Mouse (Mus musculus): ENCODE measurements around the gene Papln. TPM values are rescaled to one million over a fixed set of nuclear protein-coding genes. Genes with fewer than 3 reads are reported as not detected.

Gene Papln
- polyA plus RNA-seq, 1 experiment, result 11.7 TPM

DNA sequence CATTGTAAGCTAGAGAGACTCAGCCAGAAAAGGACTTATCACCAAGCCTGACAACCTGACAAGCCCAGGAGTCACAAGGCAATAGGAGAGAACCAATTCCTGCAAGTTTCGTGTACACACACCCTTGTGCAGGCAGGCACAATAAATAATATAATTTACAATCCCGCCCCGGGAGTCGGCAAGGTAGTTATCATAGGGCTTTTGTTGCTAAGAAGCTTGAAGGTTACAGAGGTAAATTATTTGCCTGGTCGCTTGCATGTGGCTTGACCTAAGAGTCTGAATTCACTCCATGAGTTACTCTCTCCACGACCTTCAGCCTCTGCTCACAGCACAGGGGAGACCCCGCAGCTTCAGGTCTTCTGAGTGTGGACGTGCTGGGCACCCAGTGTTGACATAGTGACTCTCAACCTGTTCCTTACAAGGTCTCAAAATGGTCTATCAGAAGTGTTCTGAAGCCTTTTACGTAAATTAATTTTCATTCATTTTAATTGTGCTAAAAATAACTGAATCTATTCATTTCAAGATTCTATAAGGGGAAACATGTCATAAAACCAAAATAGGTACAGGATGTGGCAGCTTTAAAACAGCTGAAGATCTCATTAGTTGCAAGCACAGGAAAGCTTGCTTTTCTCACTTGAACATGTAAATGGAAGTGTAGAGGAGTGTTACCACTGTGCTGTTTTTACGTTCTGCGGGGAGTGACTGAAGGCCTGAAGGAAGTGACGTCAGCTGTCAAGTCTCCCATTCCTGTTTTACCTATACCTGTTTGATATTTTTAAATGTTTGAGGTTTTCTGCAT, 36.7 kb upstream of the Papln start:
- Histone ChIP-seq H3K4me1 (ENCODE audit: control insufficient read depth, insufficient read depth, insufficient read length, low read length) (no peaks in the 10 kb centered on the region), H3K4me3 (ENCODE audit: low read depth, low read length) (no peak overlapping the region), H3K27ac (ENCODE audit: insufficient read depth, low read depth, low read length) (no peak overlapping the region), H3K27me3 (ENCODE audit: control insufficient read depth, insufficient read depth, low read length) (no peaks in the 10 kb centered on the region), H3K36me3 (ENCODE audit: control insufficient read depth, insufficient read depth, low read length) (peaks cover 78% of the 10 kb centered on the region)
- TF ChIP-seq POLR2A (IDR thresholded peaks at IDR 0.05; ENCODE audit: low read depth, low read length), result no peak
- TF ChIP-seq CTCF (IDR thresholded peaks at IDR 0.05; ENCODE audit: extremely low read depth, insufficient read length, insufficient replicate concordance, low read depth, low read length), result no peak
- WGBS, result 68% methylated on average over 12 of the region's 12 CpGs

DNA sequence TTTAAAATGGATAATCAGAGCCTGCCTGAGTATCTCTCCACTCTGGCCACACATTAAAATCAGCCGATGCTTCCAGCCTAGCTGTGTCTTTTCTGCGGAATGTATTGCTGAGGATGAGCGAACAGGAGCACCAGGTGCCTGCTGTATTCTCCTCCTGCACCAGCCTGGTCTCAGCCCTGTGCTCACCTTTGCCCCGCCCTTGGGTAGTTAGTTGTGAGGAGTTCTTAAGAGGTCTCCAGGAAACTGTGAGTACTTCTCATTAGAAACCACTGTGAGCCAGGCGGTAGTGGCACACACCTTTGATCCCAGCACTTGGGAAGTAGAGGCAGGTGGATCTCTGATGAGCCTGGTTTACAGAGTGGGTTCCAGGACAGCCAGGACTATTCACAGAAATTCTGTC, 31.2 kb upstream of the Papln start:
- Histone ChIP-seq H3K27ac (ENCODE audit: insufficient read depth, low read depth, low read length) (no peak overlapping the region), H3K27me3 (ENCODE audit: control insufficient read depth, insufficient read depth, low read length) (no peaks in the 10 kb centered on the region), H3K4me3 (ENCODE audit: low read depth, low read length) (no peak overlapping the region), H3K4me1 (ENCODE audit: control insufficient read depth, insufficient read depth, insufficient read length, low read length) (no peaks in the 10 kb centered on the region), H3K36me3 (ENCODE audit: control insufficient read depth, insufficient read depth, low read length) (peaks cover 79% of the 10 kb centered on the region)
- WGBS, result 85% methylated on average over 5 of the region's 5 CpGs
- TF ChIP-seq CTCF (IDR thresholded peaks at IDR 0.05; ENCODE audit: extremely low read depth, insufficient read length, insufficient replicate concordance, low read depth, low read length) (no peak), POLR2A (IDR thresholded peaks at IDR 0.05; ENCODE audit: low read depth, low read length) (no peak)

DNA sequence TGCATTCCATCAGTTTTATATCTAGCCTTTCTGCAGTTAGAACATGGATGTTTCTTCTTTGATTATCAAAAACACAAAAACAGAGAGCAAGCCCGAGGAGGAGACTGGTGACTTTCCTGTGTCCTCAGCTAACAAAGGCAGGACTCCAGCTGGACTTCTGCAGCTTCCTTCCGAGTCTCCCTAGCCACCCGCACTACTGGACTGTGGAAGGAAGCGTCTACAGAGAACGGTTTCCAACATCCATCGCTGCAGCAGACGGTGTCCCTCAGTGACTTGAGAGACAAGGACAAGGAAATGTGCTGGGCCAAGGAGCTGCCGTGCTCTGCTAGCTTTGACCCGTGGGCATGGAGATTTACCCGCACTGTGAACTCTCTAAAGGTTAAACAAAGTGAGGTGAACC, 29.4 kb upstream of the Papln start:
- peaks cover 65% of the 10 kb centered on the region for H3K36me3 ChIP-seq (ENCODE audit: control insufficient read depth, insufficient read depth, low read length)
- no peak for TF ChIP-seq CTCF (IDR thresholded peaks at IDR 0.05; ENCODE audit: extremely low read depth, insufficient read length, insufficient replicate concordance, low read depth, low read length)
- no peak for TF ChIP-seq POLR2A (IDR thresholded peaks at IDR 0.05; ENCODE audit: low read depth, low read length)
- H3K4me1 ChIP-seq (ENCODE audit: control insufficient read depth, insufficient read depth, insufficient read length, low read length), result no peaks in the 10 kb centered on the region
- H3K4me3 ChIP-seq (ENCODE audit: low read depth, low read length), result no peak overlapping the region
- 79% methylated on average over 10 of the region's 10 CpGs for WGBS
- H3K27ac ChIP-seq (ENCODE audit: insufficient read depth, low read depth, low read length), result no peak overlapping the region
- no peaks in the 10 kb centered on the region for H3K27me3 ChIP-seq (ENCODE audit: control insufficient read depth, insufficient read depth, low read length)

DNA sequence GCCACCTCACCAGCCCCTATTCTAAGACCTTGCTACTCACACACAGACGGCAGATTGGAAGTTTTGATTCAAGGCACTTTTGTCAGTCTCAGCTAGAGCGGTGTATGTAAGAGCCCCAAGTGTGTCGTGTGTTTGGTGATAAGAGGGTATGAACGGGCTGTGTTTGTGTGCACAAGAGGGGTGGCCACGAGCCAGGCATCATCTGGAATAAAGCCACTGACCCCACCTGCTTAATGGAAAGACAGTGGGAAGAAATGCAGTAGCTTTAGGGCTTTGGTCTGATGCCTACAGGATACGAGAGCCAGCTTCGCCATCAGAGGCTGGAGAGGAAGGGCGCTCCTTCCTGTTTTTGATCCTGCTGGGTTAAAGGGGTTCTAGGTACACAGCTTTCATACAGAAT, 27.2 kb upstream of the Papln start:
- no peak overlapping the region for H3K27ac ChIP-seq (ENCODE audit: insufficient read depth, low read depth, low read length)
- no peak overlapping the region for H3K4me3 ChIP-seq (ENCODE audit: low read depth, low read length)
- H3K36me3 ChIP-seq (ENCODE audit: control insufficient read depth, insufficient read depth, low read length), result peaks cover 45% of the 10 kb centered on the region
- WGBS, result 60% methylated on average over 8 of the region's 8 CpGs
- H3K27me3 ChIP-seq (ENCODE audit: control insufficient read depth, insufficient read depth, low read length), result no peaks in the 10 kb centered on the region
- H3K4me1 ChIP-seq (ENCODE audit: control insufficient read depth, insufficient read depth, insufficient read length, low read length), result no peaks in the 10 kb centered on the region
- TF ChIP-seq POLR2A (IDR thresholded peaks at IDR 0.05; ENCODE audit: low read depth, low read length) (no peak), CTCF (IDR thresholded peaks at IDR 0.05; ENCODE audit: extremely low read depth, insufficient read length, insufficient replicate concordance, low read depth, low read length) (no peak)

DNA sequence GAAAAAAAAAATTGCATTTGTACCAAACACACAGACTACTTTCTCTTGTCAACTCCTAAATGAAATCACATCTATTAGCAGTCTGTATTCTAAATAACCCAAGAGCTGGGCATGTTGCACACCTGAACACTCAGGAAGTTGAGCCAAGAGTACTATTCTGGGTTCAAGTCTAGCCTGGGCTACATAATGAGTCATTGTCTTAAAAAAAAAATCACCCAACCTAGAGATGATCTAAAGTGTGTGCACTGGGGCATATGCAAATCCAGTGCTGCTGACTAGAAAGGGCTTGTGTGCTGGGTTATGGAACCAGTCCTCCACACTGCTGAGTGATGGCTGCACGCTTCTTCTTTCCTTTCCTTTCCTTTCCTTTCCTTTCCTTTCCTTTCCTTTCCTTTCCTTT, 24.8 kb upstream of the Papln start:
- no peak overlapping the region for H3K4me3 ChIP-seq (ENCODE audit: low read depth, low read length)
- peaks cover 24% of the 10 kb centered on the region for H3K36me3 ChIP-seq (ENCODE audit: control insufficient read depth, insufficient read depth, low read length)
- no peak overlapping the region for H3K27ac ChIP-seq (ENCODE audit: insufficient read depth, low read depth, low read length)
- H3K4me1 ChIP-seq (ENCODE audit: control insufficient read depth, insufficient read depth, insufficient read length, low read length), result no peaks in the 10 kb centered on the region
- H3K27me3 ChIP-seq (ENCODE audit: control insufficient read depth, insufficient read depth, low read length), result no peaks in the 10 kb centered on the region
- 88% methylated on average over 1 of the region's 1 CpGs for WGBS
- TF ChIP-seq POLR2A (IDR thresholded peaks at IDR 0.05; ENCODE audit: low read depth, low read length) (no peak), CTCF (IDR thresholded peaks at IDR 0.05; ENCODE audit: extremely low read depth, insufficient read length, insufficient replicate concordance, low read depth, low read length) (no peak)

DNA sequence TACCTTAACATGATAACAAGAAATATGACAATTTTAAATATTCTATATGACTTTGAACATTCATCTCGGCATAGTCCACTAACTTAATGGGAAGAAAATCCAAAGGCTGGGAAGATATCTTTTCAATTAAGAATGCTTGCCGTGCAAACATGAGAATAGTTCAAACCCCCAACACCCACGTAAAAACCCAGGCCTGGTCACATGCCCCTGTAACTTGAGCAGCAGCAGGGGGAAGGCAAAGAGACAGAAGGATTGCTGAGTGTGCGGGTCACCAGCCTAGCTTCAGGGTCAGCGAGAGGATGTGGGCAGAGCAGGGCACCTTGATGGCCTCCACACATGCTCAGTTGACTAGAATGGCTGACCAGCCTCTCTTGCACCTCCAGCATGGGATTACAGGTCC, 21.7 kb upstream of the Papln start:
- H3K36me3 ChIP-seq (ENCODE audit: control insufficient read depth, insufficient read depth, low read length), result no peaks in the 10 kb centered on the region
- no peak overlapping the region for H3K4me3 ChIP-seq (ENCODE audit: low read depth, low read length)
- peaks cover 3% of the 10 kb centered on the region; the same call in 1 of the 2 replicates for H3K4me1 ChIP-seq (ENCODE audit: control insufficient read depth, insufficient read depth, insufficient read length, low read length)
- no peak overlapping the region for H3K27ac ChIP-seq (ENCODE audit: insufficient read depth, low read depth, low read length)
- TF ChIP-seq CTCF (IDR thresholded peaks at IDR 0.05; ENCODE audit: extremely low read depth, insufficient read length, insufficient replicate concordance, low read depth, low read length), result no peak
- no peak for TF ChIP-seq POLR2A (IDR thresholded peaks at IDR 0.05; ENCODE audit: low read depth, low read length)
- 86% methylated on average over 5 of the region's 5 CpGs for WGBS
- no peaks in the 10 kb centered on the region for H3K27me3 ChIP-seq (ENCODE audit: control insufficient read depth, insufficient read depth, low read length)

DNA sequence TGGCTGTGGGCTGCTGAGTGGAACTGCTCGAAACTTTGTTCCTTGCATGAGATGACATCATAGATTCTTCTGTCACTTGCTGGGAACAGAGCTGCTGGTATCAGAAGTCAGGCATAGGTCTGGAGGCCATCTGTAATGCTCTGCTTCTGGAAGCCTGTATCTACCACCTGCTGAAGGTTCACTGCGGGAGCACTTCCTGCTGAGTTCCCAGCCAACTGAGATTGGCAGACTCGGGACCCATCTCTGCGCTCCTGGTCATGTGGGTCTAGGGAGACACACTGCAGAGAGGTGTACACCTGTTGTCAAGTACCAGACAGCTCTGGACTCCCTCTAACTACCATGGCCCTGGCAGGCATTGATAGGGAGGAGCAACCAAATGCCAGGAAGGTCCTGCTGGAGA, 20.6 kb upstream of the Papln start:
- TF ChIP-seq POLR2A (IDR thresholded peaks at IDR 0.05; ENCODE audit: low read depth, low read length), result no peak
- TF ChIP-seq CTCF (IDR thresholded peaks at IDR 0.05; ENCODE audit: extremely low read depth, insufficient read length, insufficient replicate concordance, low read depth, low read length), result no peak
- 34% methylated on average over 4 of the region's 4 CpGs for WGBS

More for the DNA sequence above, 20.6 kb upstream of the Papln start:
- Histone ChIP-seq H3K4me1 (ENCODE audit: control insufficient read depth, insufficient read depth, insufficient read length, low read length) (peaks cover 3% of the 10 kb centered on the region; the same call in 1 of the 2 replicates), H3K27me3 (ENCODE audit: control insufficient read depth, insufficient read depth, low read length) (no peaks in the 10 kb centered on the region), H3K36me3 (ENCODE audit: control insufficient read depth, insufficient read depth, low read length) (no peaks in the 10 kb centered on the region), H3K4me3 (ENCODE audit: low read depth, low read length) (no peak overlapping the region), H3K27ac (ENCODE audit: insufficient read depth, low read depth, low read length) (no peak overlapping the region)

Measured in small intestine, adult 2 months (tissue).